Mouse (Mus musculus) urinary bladder, postnatal 14 days (tissue): ENCODE results near the gene Itpkc.
A peak's percentile ranks its signal among the peaks of the same experiment; 100 is the strongest.

Experiments used
- DNase-seq: peaks from one replicate; pipeline ENCODE4 v3.0.0; 2021; ENCODE audit warnings: low spot score

Itpkc gene

GRCm38 (mm10) chr7:27237527-27237926 lies 9.1 kb upstream of the Itpkc start:
- DNase-seq, result no peak

- DNase-seq, result no peak
Measured at GRCm38 (mm10) chr7:27235726-27236125, 7.3 kb upstream of the Itpkc start.

GRCm38 (mm10) chr7:27233300-27233699 lies 4.8 kb upstream of the Itpkc start:
- DNase-seq, result no peak

- DNase-seq, result peak; percentile 95
Measured at GRCm38 (mm10) chr7:27232781-27233281, 4.4 kb upstream of the Itpkc start, which contains the start of gene Coq8b. Gene Coq8b (plus strand): TSS chr7:27233023.

- peak; percentile 75 for DNase-seq
Measured at GRCm38 (mm10) chr7:27231693-27232331, 3.4 kb upstream of the Itpkc start.

GRCm38 (mm10) chr7:27230781-27231180 lies 2.3 kb upstream of the Itpkc start:
- DNase-seq, result no peak

GRCm38 (mm10) chr7:27228865-27229264 lies 404 bp upstream of the Itpkc start:
- no peak for DNase-seq

- DNase-seq, result no peak
Measured at GRCm38 (mm10) chr7:27227676-27228075, 785 bp downstream of the Itpkc start.

GRCm38 (mm10) chr7:27227276-27227675 lies 1.2 kb downstream of the Itpkc start:
- DNase-seq, result no peak

GRCm38 (mm10) chr7:27224877-27225575 lies 3.4 kb downstream of the Itpkc start:
- DNase-seq, result peak; percentile 67

GRCm38 (mm10) chr7:27222538-27222937 lies 5.9 kb downstream of the Itpkc start:
- DNase-seq, result no peak

- DNase-seq, result no peak
Measured at GRCm38 (mm10) chr7:27221939-27222338, 6.5 kb downstream of the Itpkc start.

GRCm38 (mm10) chr7:27219937-27220336 lies 8.5 kb downstream of the Itpkc start:
- DNase-seq, result no peak

- no peak for DNase-seq
Measured at GRCm38 (mm10) chr7:27218586-27218985, 9.9 kb downstream of the Itpkc start.

GRCm38 (mm10) chr7:27212626-27213025 lies 15.8 kb downstream of the Itpkc start:
- DNase-seq, result no peak

GRCm38 (mm10) chr7:27203730-27204449 lies 24.6 kb downstream of the Itpkc start:
- no peak for DNase-seq

GRCm38 (mm10) chr7:27198779-27199178 lies 29.7 kb downstream of the Itpkc start:
- no peak for DNase-seq

- DNase-seq, result no peak
Measured at GRCm38 (mm10) chr7:27198355-27198754, 30.1 kb downstream of the Itpkc start.

- no peak for DNase-seq
Measured at GRCm38 (mm10) chr7:27197634-27198033, 30.8 kb downstream of the Itpkc start.

GRCm38 (mm10) chr7:27197136-27197535 lies 31.3 kb downstream of the Itpkc start:
- no peak for DNase-seq

GRCm38 (mm10) chr7:27195681-27196611 lies 32.5 kb downstream of the Itpkc start, which contains the start of the genes BC024978 and Snrpa:
Gene BC024978 (plus strand): TSS chr7:27195781.
Gene Snrpa (minus strand): TSS chr7:27196271.
- peak; percentile 96 for DNase-seq

GRCm38 (mm10) chr7:27193731-27194130 lies 34.7 kb downstream of the Itpkc start:
- DNase-seq, result no peak
